Mouse (Mus musculus) embryonic fibroblast, embryonic 13.5 days (primary cell): ENCODE results near the gene Entpd3.

ENCODE experiments used
- CTCF ChIP-seq: IDR thresholded peaks from 2 replicates; pipeline ENCODE4 v1.5.1; 2011; ENCODE audit warnings: mild to moderate bottlenecking, control low read depth, low read length, moderate library complexity, borderline replicate concordance; ENCODE audit not compliant: insufficient read depth
- POLR2A ChIP-seq: IDR thresholded peaks from 2 replicates; pipeline ENCODE4 v1.6.1; 2011; ENCODE audit warnings: low read depth, mild to moderate bottlenecking, control low read depth, low read length, moderate library complexity

DNA sequence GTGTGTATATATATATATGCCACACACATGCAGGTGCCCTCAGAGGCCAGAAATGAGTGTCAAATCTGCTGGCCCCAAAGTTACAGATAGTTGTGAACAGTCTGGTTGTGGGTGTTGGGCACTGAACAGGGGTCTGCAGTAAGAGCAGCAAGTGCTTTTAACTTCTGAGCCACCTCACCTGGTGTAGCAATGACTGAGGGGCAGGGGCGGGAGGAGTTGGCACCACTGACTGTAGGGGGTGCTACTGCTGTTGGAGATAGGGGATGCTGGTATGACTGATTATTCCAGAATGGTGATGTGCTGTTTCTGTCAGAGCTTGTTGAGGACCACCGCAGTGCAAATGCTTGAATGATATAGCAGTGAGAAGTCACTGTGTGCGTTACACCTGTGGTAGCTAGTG, 43.7 kb downstream of the Entpd3 start:
- TF ChIP-seq CTCF (no peak), POLR2A (no peak)
